Mouse (Mus musculus) activated CD4-positive, CD25-positive, alpha-beta regulatory T cell (primary cell): ENCODE results near the gene Xpa. TPM values are rescaled to one million over a fixed set of nuclear protein-coding genes. Genes with fewer than 3 reads are reported as not detected.

Experiments
- polyA plus RNA-seq, 2 experiments: library from polyadenylated mRNA; unstranded; fragments of 100-300 nt; shearing (Covaris generic); gene quantifications; one replicate each; pipeline ENCODE4 v1.2.1; 2017

Xpa gene
- polyA plus RNA-seq = 10 to 100 TPM; 43.4 to 48.4 TPM

DNA sequence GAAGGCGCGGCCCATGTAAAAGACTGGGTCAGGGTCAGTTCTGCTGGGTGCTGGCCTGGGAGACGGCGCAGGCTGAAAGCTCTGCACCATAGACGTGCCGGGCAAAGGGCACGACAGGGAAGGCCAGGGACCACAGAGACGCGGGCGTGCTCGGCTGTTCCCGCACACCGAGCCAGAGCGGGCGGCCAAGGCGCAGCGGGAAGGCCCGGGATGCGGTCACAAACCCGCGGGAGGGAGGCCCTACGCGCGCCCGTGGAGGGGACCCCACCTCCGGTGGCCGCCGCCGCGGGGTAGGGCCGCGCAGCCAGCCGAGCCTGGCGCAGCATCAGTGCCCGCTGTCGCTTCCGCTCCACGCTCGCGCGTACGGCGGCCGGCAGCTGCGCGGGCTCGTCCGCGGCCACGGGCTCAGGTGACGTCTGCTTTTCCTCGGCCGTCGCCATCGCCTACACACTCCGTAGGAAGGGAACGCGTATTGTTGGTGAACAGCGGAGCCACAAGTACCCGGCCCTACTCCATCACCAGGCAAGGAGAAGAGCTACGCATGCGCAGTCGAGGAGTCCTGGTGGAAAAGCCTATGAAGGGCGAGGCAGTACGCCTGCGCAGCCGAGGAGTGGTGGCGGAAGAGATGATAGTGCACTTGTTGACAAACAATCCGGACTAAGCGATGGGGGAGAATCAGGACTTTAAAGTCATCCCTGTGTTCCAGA lies at the start of gene Xpa:
Gene Xpa, minus strand, starts transcription at position 531 of the 707 bp plus-strand sequence.

GRCm38 (mm10) chr4:46138287-46139222 lies 57.6 kb downstream of the Xpa start, which contains the start of the genes Ncbp1 and Tstd2:
Gene Ncbp1, plus strand, starts transcription at chr4:46138613.
Gene Tstd2, minus strand, starts transcription at chr4:46138694.

Other genes with a start within 250 kb of the Xpa start
- gene Tdrd7, start 231.0 kb downstream of the Xpa start, polyA plus RNA-seq = 10 to 100 TPM in 1 of 2 experiments, 1 to 10 TPM in 1; 4.6 to 13.4 TPM
- gene Tmod1, start 157.4 kb downstream of the Xpa start, polyA plus RNA-seq = 1 to 10 TPM; 1.7 to 3.2 TPM
- gene Ncbp1, start 57.7 kb downstream of the Xpa start, polyA plus RNA-seq = 10 to 100 TPM; 88.0 to 88.8 TPM
- gene Tstd2, start 57.6 kb downstream of the Xpa start, polyA plus RNA-seq = 10 to 100 TPM; 30.3 to 31.4 TPM
- gene Foxe1, start 147.3 kb upstream of the Xpa start, polyA plus RNA-seq = under 1 TPM in 1 of 2 experiments, not detected in 1; 0.07 TPM
- 10 to 100 TPM; 12.8 to 25.4 TPM for gene Trmo, start 193.1 kb upstream of the Xpa start, polyA plus RNA-seq
- gene Hemgn, start 217.2 kb upstream of the Xpa start, polyA plus RNA-seq = 1 to 10 TPM; 1.1 to 4.5 TPM